Mouse (Mus musculus): ENCODE measurements around the gene Dazap2. TPM values are rescaled to one million over a fixed set of nuclear protein-coding genes. Genes with fewer than 3 reads are reported as not detected.

Gene Dazap2
- polyA plus RNA-seq, 1 experiment from 2014 or later, result 210 TPM

- ATAC-seq (ENCODE audit: insufficient read depth), result no peak
- 54% methylated on average over 9 of the region's 9 CpGs for WGBS
These were observed 36.5 kb downstream of the Dazap2 start for GRCm38 (mm10) chr15:100651610-100652009.

GRCm38 (mm10) chr15:100654271-100654670, 39.1 kb downstream of the Dazap2 start:
- DNase-seq (no peak), ATAC-seq (ENCODE audit: insufficient read depth) (no peak)
- Histone ChIP-seq H3K4me1 (ENCODE audit: insufficient read depth) (no peaks in the 10 kb centered on the region), H3K4me3 (ENCODE audit: low read depth, low read length) (no peak overlapping the region), H3K27ac (ENCODE audit: low read depth) (no peak overlapping the region), H3K27me3 (ENCODE audit: insufficient read depth, low read length) (no peaks in the 10 kb centered on the region), H3K4me2 (no peak overlapping the region), H3K9me3 (ENCODE audit: low read depth, low read length) (no peaks in the 10 kb centered on the region), H3K9ac (no peak overlapping the region), H3K36me3 (ENCODE audit: insufficient read depth) (no peaks in the 10 kb centered on the region)
- no peak for TF ChIP-seq CTCF (IDR thresholded peaks at IDR 0.05; ENCODE audit: low read depth)
- 68% methylated on average over 1 of the region's 1 CpGs for whole genome bisulfite sequencing

More at GRCm38 (mm10) chr15:100651610-100652009, 36.5 kb downstream of the Dazap2 start:
- H3K36me3 ChIP-seq (ENCODE audit: insufficient read depth), result no peaks in the 10 kb centered on the region
- H3K9me3 ChIP-seq (ENCODE audit: low read depth, low read length), result no peaks in the 10 kb centered on the region
- H3K9ac ChIP-seq, result no peak overlapping the region
- no peak for TF ChIP-seq CTCF (IDR thresholded peaks at IDR 0.05; ENCODE audit: low read depth)
- no peak overlapping the region for H3K4me2 ChIP-seq
- no peaks in the 10 kb centered on the region for H3K4me1 ChIP-seq (ENCODE audit: insufficient read depth)
- H3K27me3 ChIP-seq (ENCODE audit: insufficient read depth, low read length), result no peaks in the 10 kb centered on the region
- H3K27ac ChIP-seq (ENCODE audit: low read depth), result no peak overlapping the region
- no peak overlapping the region for H3K4me3 ChIP-seq (ENCODE audit: low read depth, low read length)
- DNase-seq, result no peak

- H3K4me2 ChIP-seq, result no peak overlapping the region
- TF ChIP-seq CTCF (IDR thresholded peaks at IDR 0.05; ENCODE audit: low read depth), result no peak
- H3K4me1 ChIP-seq (ENCODE audit: insufficient read depth), result no peaks in the 10 kb centered on the region
- H3K27ac ChIP-seq (ENCODE audit: low read depth), result no peak overlapping the region
- DNase-seq (no peak), ATAC-seq (ENCODE audit: insufficient read depth) (no peak)
- H3K27me3 ChIP-seq (ENCODE audit: insufficient read depth, low read length), result no peaks in the 10 kb centered on the region
- no peak overlapping the region for H3K9ac ChIP-seq
- H3K9me3 ChIP-seq (ENCODE audit: low read depth, low read length), result no peaks in the 10 kb centered on the region
- no peak overlapping the region for H3K4me3 ChIP-seq (ENCODE audit: low read depth, low read length)
- no peaks in the 10 kb centered on the region for H3K36me3 ChIP-seq (ENCODE audit: insufficient read depth)
- WGBS, result 83% methylated on average over 5 of the region's 5 CpGs
These were observed 40.1 kb downstream of the Dazap2 start for GRCm38 (mm10) chr15:100655201-100655600.

GRCm38 (mm10) chr15:100660306-100660705, 45.2 kb downstream of the Dazap2 start:
- H3K4me2 ChIP-seq, result no peak overlapping the region
- 75% methylated on average over 9 of the region's 9 CpGs for WGBS
- H3K4me3 ChIP-seq (ENCODE audit: low read depth, low read length), result no peak overlapping the region
- H3K27ac ChIP-seq (ENCODE audit: low read depth), result no peak overlapping the region
- H3K9me3 ChIP-seq (ENCODE audit: low read depth, low read length), result no peaks in the 10 kb centered on the region
- ATAC-seq (ENCODE audit: insufficient read depth) (no peak), DNase-seq (no peak)
- H3K4me1 ChIP-seq (ENCODE audit: insufficient read depth), result no peaks in the 10 kb centered on the region
- no peaks in the 10 kb centered on the region for H3K36me3 ChIP-seq (ENCODE audit: insufficient read depth)
- no peak overlapping the region for H3K9ac ChIP-seq
- no peaks in the 10 kb centered on the region for H3K27me3 ChIP-seq (ENCODE audit: insufficient read depth, low read length)
- TF ChIP-seq CTCF (IDR thresholded peaks at IDR 0.05; ENCODE audit: low read depth), result no peak

GRCm38 (mm10) chr15:100660805-100661204, 45.7 kb downstream of the Dazap2 start:
- no peak overlapping the region for H3K9ac ChIP-seq
- H3K9me3 ChIP-seq (ENCODE audit: low read depth, low read length), result no peaks in the 10 kb centered on the region
- ATAC-seq (ENCODE audit: insufficient read depth) (no peak), DNase-seq (no peak)
- TF ChIP-seq CTCF (IDR thresholded peaks at IDR 0.05; ENCODE audit: low read depth), result no peak
- H3K4me1 ChIP-seq (ENCODE audit: insufficient read depth), result no peaks in the 10 kb centered on the region
- no peaks in the 10 kb centered on the region for H3K27me3 ChIP-seq (ENCODE audit: insufficient read depth, low read length)
- H3K27ac ChIP-seq (ENCODE audit: low read depth), result no peak overlapping the region
- WGBS, result 78% methylated on average over 5 of the region's 5 CpGs
- no peak overlapping the region for H3K4me2 ChIP-seq
- no peak overlapping the region for H3K4me3 ChIP-seq (ENCODE audit: low read depth, low read length)
- H3K36me3 ChIP-seq (ENCODE audit: insufficient read depth), result no peaks in the 10 kb centered on the region

- WGBS, result 72% methylated on average over 9 of the region's 9 CpGs
- H3K36me3 ChIP-seq (ENCODE audit: insufficient read depth), result no peaks in the 10 kb centered on the region
- no peak overlapping the region for H3K4me3 ChIP-seq (ENCODE audit: low read depth, low read length)
- no peaks in the 10 kb centered on the region for H3K4me1 ChIP-seq (ENCODE audit: insufficient read depth)
- no peaks in the 10 kb centered on the region for H3K27me3 ChIP-seq (ENCODE audit: insufficient read depth, low read length)
- no peak overlapping the region for H3K4me2 ChIP-seq
- DNase-seq (no peak), ATAC-seq (ENCODE audit: insufficient read depth) (no peak)
- H3K9me3 ChIP-seq (ENCODE audit: low read depth, low read length), result no peaks in the 10 kb centered on the region
- no peak overlapping the region for H3K9ac ChIP-seq
- no peak overlapping the region for H3K27ac ChIP-seq (ENCODE audit: low read depth)
- no peak for TF ChIP-seq CTCF (IDR thresholded peaks at IDR 0.05; ENCODE audit: low read depth)
These were observed 49.7 kb downstream of the Dazap2 start for GRCm38 (mm10) chr15:100664813-100665274.

GRCm38 (mm10) chr15:100665411-100666218, 50.5 kb downstream of the Dazap2 start:
- H3K27me3 ChIP-seq (ENCODE audit: insufficient read depth, low read length), result no peaks in the 10 kb centered on the region
- H3K27ac ChIP-seq (ENCODE audit: low read depth), result no peak overlapping the region
- H3K4me1 ChIP-seq (ENCODE audit: insufficient read depth), result no peaks in the 10 kb centered on the region
- no peaks in the 10 kb centered on the region for H3K36me3 ChIP-seq (ENCODE audit: insufficient read depth)
- no peak for TF ChIP-seq CTCF (IDR thresholded peaks at IDR 0.05; ENCODE audit: low read depth)
- ATAC-seq (ENCODE audit: insufficient read depth) (no peak), DNase-seq (no peak)
- no peak overlapping the region for H3K9ac ChIP-seq
- H3K4me3 ChIP-seq (ENCODE audit: low read depth, low read length), result no peak overlapping the region
- no peaks in the 10 kb centered on the region for H3K9me3 ChIP-seq (ENCODE audit: low read depth, low read length)
- WGBS, result 30% methylated on average over 9 of the region's 9 CpGs
- H3K4me2 ChIP-seq, result no peak overlapping the region
